Mouse (Mus musculus) layer of hippocampus, postnatal 14 days (tissue): ENCODE results near the gene Smg6. TPM values are rescaled to one million over a fixed set of nuclear protein-coding genes. Genes with fewer than 3 reads are reported as not detected.
A peak's percentile ranks its signal among the peaks of the same experiment; 100 is the strongest.

ENCODE experiments used
- DNase-seq, 2 experiments: peaks; one replicate each; pipeline ENCODE4 v3.0.0; 2021 to 2022; ENCODE audit warnings: low spot score in 2 of 2, mixed read lengths in 1 of 2
- total RNA-seq, 2 experiments: library from RNA; stranded (reverse); gene quantifications; 2 replicates each; pipeline ENCODE4 v1.2.3; 2021

The Smg6 gene
- total RNA-seq, 2 experiments from 2014 or later, result 23.8 to 24.9 TPM

DNA sequence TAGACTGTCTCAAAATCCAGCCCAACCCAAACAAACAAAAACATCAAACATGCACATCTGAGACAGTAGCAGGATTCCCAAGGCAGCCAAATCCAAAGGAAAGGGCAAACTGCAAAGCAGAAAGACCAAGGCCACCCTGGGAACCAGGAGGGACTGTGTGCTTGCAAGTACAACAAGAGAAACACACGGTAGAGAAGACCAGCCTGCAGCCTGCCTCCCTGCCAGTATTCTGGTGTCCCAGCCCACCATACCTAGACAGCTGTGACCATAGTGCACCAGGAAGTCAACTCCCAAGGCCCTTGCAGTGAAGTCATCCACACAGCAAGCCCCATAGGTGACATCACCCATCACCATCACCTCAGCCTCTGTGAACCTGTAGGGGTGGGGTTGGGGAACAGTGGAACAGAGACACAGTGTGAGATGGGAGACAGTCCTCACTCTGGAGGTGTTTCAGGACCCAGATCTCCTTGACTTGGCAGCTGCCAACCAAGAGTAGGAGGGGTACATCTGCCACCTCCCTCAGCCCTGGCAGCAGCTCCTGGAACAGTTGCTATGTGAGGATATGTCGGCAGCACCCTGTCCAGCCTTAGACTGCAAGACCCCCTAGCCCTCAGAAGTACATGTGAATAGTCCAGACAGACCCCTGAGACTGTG, 258.4 kb downstream of the Smg6 start:
- DNase-seq, result no peak

GRCm38 (mm10) chr11:75184573-75184972, 258.9 kb downstream of the Smg6 start:
- no peak for DNase-seq

DNA sequence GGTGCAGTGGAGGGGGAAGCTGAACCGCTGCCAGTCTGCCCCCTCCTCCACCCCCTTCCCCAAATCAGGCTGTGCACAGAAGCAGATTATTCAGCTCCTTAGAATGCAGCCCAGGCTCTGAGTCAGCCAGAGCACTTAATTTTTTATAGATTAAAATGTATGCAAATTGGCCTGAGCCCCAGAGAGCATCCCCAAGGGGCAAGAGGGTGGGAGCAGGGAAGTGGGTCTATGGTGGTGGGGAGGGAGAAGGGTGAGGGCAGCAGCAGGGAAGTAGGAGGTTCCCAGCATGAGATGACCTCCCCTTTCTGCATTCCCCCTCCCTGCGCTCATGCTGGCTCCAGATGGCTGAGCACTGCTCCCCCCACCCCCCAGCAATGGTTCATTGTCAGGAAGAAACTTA, 259.4 kb downstream of the Smg6 start:
- no peak for DNase-seq

DNA sequence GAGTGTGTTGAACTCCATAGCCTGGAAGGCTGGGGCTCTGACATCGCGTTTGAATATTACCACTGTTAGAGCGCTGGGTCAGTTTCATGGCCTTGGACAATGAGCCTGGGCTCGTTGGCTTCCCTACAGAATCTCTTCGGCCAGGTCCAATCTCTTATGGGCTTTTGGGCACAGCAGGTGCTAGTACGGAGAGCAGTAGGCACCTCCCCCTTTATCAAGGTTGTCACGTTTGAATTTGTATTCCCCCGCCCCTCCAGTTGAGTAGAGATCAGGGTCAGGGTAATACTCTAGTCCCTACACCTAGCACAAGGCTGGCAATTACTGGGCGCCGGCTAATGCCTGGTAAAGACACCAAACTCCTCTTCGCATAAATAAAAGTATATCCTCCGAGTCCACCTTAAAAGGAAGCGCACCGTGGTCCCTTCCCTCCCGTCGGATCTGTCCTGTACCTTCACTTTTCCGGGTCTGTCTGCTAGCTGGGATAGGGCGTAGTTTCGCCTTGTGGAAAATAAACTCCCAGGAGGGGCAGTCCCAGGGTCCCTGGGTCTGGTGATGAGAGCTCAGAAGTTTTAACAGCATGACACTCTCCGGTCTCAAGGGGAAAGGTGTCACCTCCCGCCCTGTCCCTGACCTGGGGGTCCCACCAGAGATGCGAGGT, 264.2 kb downstream of the Smg6 start:
- no peak for DNase-seq

DNA sequence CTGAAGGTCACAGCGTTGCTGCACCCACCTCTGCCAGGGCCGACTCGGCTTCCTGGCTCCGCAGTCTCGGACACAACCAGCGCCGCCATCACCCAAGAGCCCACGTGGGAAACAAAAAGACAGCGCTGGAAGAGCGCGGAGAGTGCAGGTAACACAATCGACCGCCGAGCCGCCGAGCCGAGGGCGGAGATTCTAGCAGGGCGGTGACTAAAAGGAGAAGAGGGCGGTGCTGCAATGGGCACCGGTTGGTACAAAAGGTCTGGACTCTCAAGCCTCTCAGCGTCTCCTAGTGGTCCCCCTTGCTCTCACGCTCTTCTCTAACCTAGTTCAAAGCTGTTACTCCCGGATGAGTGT, 264.7 kb downstream of the Smg6 start:
- peak; percentile 68 to 79 for DNase-seq

- DNase-seq, result no peak
Observed at GRCm38 (mm10) chr11:75190905-75191441, 265.4 kb downstream of the Smg6 start, which contains the start of gene Dph1. Gene Dph1, minus strand, starts transcription at chr11:75191241.

- no peak for DNase-seq
Observed at GRCm38 (mm10) chr11:75191841-75192240, 266.2 kb downstream of the Smg6 start.

DNA sequence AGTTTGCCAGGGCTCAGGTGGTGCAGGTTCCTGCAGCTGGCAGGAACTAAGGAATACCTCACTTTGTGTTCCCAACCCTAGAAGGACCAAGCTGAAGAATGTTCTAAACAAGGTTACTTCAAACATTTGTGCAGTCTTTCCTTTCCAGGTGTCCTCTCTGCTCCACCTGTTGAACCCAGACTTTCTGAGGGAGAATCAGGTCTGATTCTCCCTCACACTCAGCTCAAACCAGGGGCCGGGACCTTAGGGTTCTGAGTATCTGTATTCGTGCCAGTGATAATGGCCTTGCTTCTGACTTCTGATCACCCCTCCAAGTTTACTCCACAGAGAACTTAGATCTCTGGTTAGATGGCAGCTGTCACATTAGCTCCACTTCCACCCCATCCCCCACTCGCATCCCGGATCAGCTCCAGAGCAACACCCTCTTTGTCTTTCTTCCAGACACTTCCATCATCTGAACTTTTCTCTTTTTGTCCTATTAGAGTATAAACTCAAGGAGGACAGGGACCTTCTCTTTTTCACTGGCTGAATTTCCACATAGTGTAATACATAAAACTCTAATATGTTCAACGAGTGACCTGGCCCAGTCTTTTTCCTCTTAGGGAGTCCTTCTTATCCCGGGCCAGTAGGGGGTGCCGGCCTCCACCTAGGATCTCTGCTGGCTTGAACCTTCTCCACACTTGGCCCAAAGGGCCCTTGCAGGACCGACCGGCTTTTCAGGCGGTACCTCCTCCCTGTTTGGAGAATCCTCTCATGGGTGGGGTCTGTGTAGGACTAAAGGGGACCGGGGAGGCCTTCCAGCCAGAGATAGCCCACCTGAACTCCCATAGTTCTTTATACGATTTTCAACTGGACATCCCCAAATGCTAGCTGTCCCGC, 267.0 kb downstream of the Smg6 start:
- DNase-seq, result peak; percentile 69 to 83

DNA sequence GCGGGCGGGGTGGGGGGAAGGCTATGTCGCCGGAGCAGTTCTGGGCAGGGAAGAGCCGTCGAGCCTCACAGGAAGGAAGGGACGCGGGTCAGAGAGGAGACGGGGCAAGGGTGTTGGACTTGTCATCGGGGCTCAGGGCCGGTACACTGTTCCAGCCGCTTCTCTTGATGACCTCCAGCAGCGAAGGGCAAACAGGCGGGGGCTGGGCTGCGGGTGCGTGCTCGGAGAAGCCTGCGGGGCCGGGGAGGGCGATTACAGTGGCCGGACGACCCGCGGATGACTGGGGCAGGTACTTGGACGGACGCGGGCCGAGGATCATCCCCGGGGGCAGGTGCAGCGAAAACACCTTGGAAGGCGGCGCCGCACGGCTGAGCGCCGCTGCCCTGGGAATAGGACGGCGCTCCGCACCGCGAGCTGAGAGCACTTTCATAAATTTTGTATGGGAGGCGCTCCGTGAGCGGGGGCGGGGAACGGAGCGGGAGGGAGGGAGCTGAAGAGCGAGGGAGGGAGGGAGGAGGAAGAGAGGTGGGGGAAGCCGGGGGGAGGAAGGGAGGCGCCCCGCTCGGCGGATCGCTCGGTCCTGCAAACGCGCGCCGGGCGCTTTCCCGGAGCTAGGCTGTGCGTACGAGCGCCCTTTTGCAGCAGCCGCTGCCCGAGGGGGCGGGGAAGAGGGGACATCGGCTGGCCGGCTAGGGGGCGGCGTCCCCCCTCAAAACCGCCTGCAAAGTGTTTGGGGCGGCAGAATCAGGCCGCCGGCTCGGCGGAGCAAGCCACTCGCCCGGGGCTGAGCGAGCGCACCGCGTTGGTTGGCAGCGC, 267.8 kb downstream of the Smg6 start, which contains the start of gene Rtn4rl1:
TSS of gene Rtn4rl1 (plus strand) at position 528 of the 816 bp plus-strand sequence.
- DNase-seq, result peak; percentile 62 to 73

GRCm38 (mm10) chr11:75194121-75194849, 268.7 kb downstream of the Smg6 start:
- no peak for DNase-seq

- DNase-seq, result peak in 1 of 2 experiments; percentile 42
Observed at GRCm38 (mm10) chr11:75194850-75195461, 269.3 kb downstream of the Smg6 start.

DNA sequence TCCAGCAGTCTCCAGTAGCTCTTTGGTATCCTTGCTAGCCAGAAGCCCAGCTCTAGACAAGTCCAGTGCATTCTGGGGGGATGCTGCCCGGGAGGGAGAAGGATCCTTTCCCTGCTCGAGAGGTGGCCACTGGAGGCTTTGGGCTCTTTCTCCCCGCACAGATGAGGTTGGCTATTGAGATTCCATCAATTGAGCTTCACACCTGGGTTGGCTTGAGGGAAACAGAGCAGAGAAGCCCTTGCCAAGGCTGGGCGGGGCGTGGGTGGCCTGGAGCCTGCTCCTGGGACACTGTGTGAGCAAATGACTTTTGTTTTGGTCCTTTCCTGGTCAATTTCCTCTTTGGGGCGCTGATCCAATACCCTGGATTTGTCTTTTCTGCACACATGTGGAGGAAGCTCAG, 270.5 kb downstream of the Smg6 start:
- no peak for DNase-seq

- DNase-seq, result no peak
Observed at GRCm38 (mm10) chr11:75197956-75198355, 272.3 kb downstream of the Smg6 start.

DNA sequence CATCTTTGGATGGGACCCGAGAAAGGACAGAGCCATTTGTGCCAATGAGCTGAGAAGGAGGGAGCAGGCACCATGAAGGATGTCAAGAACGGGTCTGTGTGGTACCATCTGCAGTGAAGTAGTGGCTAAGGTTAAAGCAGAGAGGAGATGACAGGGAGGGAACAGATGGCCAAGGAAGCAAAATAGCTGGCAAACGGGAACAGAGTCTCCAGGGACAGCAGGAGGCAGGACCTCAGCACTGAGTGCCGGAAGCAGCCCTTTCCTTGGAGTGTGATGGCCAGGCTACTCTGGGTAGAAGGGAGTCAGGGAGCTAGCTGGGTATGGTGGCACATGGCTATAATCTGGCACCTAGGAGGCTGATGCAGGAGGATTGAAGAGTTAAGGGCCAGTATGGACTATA, 273.2 kb downstream of the Smg6 start:
- no peak for DNase-seq

- no peak for DNase-seq
Observed at GRCm38 (mm10) chr11:75199951-75200350, 274.3 kb downstream of the Smg6 start.

DNA sequence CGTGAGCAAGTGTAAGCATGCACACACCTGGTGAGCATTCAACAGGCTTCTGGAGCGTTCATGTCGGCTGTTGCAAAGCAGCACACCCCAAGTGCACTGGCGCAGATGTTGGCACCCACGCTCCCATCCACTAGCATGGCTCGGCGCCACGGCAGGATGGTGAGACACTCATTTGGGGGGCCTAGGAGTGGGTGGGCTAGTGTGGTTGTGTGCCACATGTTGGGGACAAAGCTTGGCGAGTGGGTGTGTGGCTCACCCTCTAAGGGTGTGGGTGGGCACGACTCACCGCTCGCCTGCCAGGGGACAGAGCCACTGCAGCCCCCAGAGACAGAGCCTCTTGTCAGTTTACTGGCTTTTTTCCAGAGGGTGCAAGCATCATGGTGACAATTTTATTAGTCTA, 275.3 kb downstream of the Smg6 start:
- DNase-seq, result peak in 1 of 2 experiments; percentile 55

GRCm38 (mm10) chr11:75201721-75202120, 276.1 kb downstream of the Smg6 start:
- no peak for DNase-seq

DNA sequence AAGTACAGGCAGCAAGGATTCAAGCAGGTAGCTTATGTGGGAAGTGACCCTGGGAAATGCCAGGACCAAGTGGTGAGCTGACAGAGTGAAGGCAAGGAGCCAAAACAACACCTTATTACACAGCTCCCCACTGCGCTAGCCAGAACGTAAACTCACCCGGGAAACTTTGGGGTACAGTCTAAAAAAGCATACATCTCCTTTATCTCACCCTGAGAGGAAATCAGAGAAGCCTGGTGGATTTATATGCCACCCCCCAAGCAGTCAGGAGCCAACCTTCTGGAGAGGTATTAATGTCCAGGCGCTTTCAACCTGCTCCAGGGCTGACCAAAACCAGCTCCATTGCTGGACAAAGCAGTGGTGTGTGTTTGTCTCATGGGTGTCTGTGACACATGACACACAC, 278.3 kb downstream of the Smg6 start:
- no peak for DNase-seq

- DNase-seq, result no peak
Observed at GRCm38 (mm10) chr11:75204472-75204871, 278.8 kb downstream of the Smg6 start.

DNA sequence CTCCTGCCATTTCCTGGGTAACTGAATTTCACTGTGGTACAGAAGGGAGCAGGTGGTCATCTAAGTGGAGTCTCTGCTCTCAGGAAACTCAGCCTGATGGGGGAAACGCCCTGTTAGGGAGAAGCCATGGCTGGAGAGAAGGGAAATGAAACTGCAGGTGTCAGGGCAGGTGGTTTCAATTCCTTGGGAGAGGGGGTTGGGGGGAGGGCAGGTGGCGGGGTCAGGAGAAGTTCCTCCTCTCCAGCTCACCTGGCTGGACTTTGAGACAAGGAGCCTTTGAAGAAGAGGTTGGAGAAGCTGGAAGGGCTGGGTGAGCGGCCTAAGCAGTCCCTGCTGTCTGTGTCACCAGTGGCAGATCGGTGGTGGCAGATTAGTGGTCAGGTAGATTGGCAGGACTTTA, 280.7 kb downstream of the Smg6 start:
- DNase-seq, result no peak
